Comparison of ENCODE assay signal across 19 mouse cellular contexts in the genomic region with DNA sequence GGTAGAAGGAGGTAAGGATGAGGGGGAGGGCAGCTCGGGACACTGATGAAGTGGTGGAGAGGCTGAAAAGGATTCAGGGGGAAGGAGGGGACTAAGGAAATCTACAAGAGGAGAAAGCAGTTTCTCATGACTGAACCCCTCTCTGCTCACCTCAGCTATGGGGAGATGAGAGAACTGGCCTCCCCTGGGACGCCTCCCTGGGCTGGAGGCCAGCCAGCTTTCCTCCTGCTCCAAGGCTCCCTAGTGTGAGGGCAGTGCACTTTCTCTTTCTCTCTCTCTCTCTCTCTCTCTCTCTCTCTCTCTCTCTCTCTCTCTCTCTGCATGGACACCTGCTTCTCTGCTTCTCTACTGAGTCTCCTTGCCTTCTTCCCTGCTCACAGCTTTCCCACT. TPM values are rescaled to one million over a fixed set of nuclear protein-coding genes. Genes with fewer than 3 reads are reported as not detected.
DNase-seq lines count a peak whose midpoint lies in the region; ATAC-seq and TF ChIP-seq lines count a peak whose summit lies in the region.
"Had no signal": no experiment of that assay in that cellular context is flagged by ENCODE, and none has a peak within 500 bp of the region (broad histone marks: within the 10 kb centered on the region; RNA-seq: fewer than 3 reads in every experiment).

No protein-coding gene starts in this region.

- peak overlapping the region; percentile 51 for H3K4me3 ChIP-seq in left cerebral cortex, adult 2 months
- H3K4me3 ChIP-seq in forebrain, embryonic 16.5 days (replicated peaks; ENCODE audit: low read length) = peak overlapping the region; percentile 92
- no peak overlapping the region for H3K4me3 ChIP-seq in midbrain, embryonic 11.5 days (ENCODE audit: low read depth, low read length)
- H3K4me3 ChIP-seq in olfactory bulb, adult 2 months (ENCODE audit: insufficient read depth, low read depth, low read length) = peak overlapping the region; percentile 93
- H3K4me3 ChIP-seq: gastrocnemius, adult 2 months; heart, embryonic 10.5 days; liver, embryonic 12.5 days had no signal

- WGBS in forebrain, embryonic 16.5 days = 50% methylated on average over 1 of the region's 2 CpGs
- WGBS in midbrain, embryonic 11.5 days = 38% methylated on average over 2 of the region's 2 CpGs
- 8% methylated on average over 2 of the region's 2 CpGs for WGBS in olfactory bulb, adult 2 months

- peak overlapping the region; percentile 98 for H3K27ac ChIP-seq in left cerebral cortex, adult 2 months
- no peak overlapping the region for H3K27ac ChIP-seq in forebrain, embryonic 16.5 days (ENCODE audit: low read length)
- no peak overlapping the region for H3K27ac ChIP-seq in midbrain, embryonic 11.5 days (ENCODE audit: low read depth, low read length)
- peak overlapping the region; percentile 18; the same call in 1 of the 2 replicates for H3K27ac ChIP-seq in olfactory bulb, adult 2 months (ENCODE audit: insufficient read depth, low read depth, low read length)
- H3K27ac ChIP-seq: gastrocnemius, adult 2 months; heart, embryonic 10.5 days; liver, embryonic 12.5 days; macrophage had no signal

- H3K4me2 ChIP-seq in forebrain, embryonic 16.5 days (ENCODE audit: low read length) = peak overlapping the region; percentile 95
- H3K4me2 ChIP-seq in midbrain, embryonic 11.5 days = peak overlapping the region; percentile 99
- H3K4me2 ChIP-seq: liver, embryonic 12.5 days had no signal

- 0 out of 2 replicates have a peak, but pooled peaks cover 7% of the 10 kb centered on the region for H3K36me3 ChIP-seq in forebrain, embryonic 16.5 days (ENCODE audit: control insufficient read depth, insufficient read depth)
- 0 out of 2 replicates have a peak, but pooled peaks cover 4% of the 10 kb centered on the region for H3K36me3 ChIP-seq in midbrain, embryonic 11.5 days (ENCODE audit: control insufficient read depth, insufficient read depth, low read length)
- H3K36me3 ChIP-seq: heart, embryonic 10.5 days; liver, embryonic 12.5 days had no signal

- H3K9ac ChIP-seq in forebrain, embryonic 16.5 days (replicated peaks; ENCODE audit: low read depth, low read length) = peak overlapping the region; percentile 97
- no peak overlapping the region for H3K9ac ChIP-seq in midbrain, embryonic 11.5 days (ENCODE audit: low read length)
- H3K9ac ChIP-seq: liver, embryonic 12.5 days had no signal

- no peak for DNase-seq in left cerebral cortex, adult 2 months (ENCODE audit: extremely low spot score in 1 of 2, low spot score in 2 of 2)
- no peak for DNase-seq in left cerebral cortex, postnatal 36 days (ENCODE audit: low spot score in 2 of 2)
- DNase-seq in midbrain, embryonic 11.5 days (ENCODE audit: low spot score, missing footprints) = no peak
- no peak for DNase-seq in thymus, postnatal 10 days (ENCODE audit: low spot score in 2 of 2)
- DNase-seq: gastrocnemius, adult 2 months; heart, postnatal 36 days; kidney, adult 8-10 months; right cerebral cortex, postnatal 14 days; thymus, postnatal 25 days had no signal

- no peaks in the 10 kb centered on the region for H3K27me3 ChIP-seq in forebrain, embryonic 16.5 days (replicated peaks; ENCODE audit: control insufficient read depth, insufficient read depth, low read length)
- H3K27me3 ChIP-seq in midbrain, embryonic 11.5 days (ENCODE audit: control insufficient read depth, insufficient read depth, low read length) = peaks cover 5% of the 10 kb centered on the region

- no peak for TF ChIP-seq CTCF in left cerebral cortex, adult 2 months (IDR thresholded peaks at IDR 0.05)
- no peak for TF ChIP-seq CTCF in olfactory bulb, adult 2 months (IDR thresholded peaks at IDR 0.05; ENCODE audit: insufficient read depth, low read depth, low read length)

- no peak for ATAC-seq in forebrain, embryonic 16.5 days
- ATAC-seq in midbrain, embryonic 11.5 days (ENCODE audit: low FRiP score) = no peak
- ATAC-seq in monocyte, adult 5-6 weeks (replicated peaks; ENCODE audit: insufficient number of reproducible peaks, low FRiP score, low TSS enrichment, poor library complexity, severe bottlenecking) = no peak
- ATAC-seq in CD4-positive, CD25-positive, alpha-beta regulatory T cell, adult 4 months = no peak
- ATAC-seq: liver, embryonic 12.5 days had no signal

- intact Hi-C loops in left cerebral cortex, adult 2 months (cut with DNase I) = no loop called here
- intact Hi-C loops in left cerebral cortex, postnatal 36 days (cut with DNase I) = loop anchor here (5.0 kb wide), 1 partner anchor 342 kb away; the partner anchor contains the start of gene Rps6ka4

- peaks cover 67% of the 10 kb centered on the region for H3K4me1 ChIP-seq in forebrain, embryonic 16.5 days (replicated peaks; ENCODE audit: control insufficient read depth, insufficient read depth, low read length)
- peaks cover 44% of the 10 kb centered on the region for H3K4me1 ChIP-seq in midbrain, embryonic 11.5 days (ENCODE audit: control insufficient read depth, insufficient read depth, low read length)
- H3K4me1 ChIP-seq in olfactory bulb, adult 2 months (ENCODE audit: control insufficient read depth, insufficient read depth, low read length) = peaks cover 52% of the 10 kb centered on the region

- no peak for TF ChIP-seq POLR2A in olfactory bulb, adult 2 months (IDR thresholded peaks at IDR 0.05; ENCODE audit: insufficient read depth, low read depth, low read length)

- H3K9me3 ChIP-seq in forebrain, embryonic 16.5 days (ENCODE audit: control insufficient read depth, low read length) = no peaks in the 10 kb centered on the region
- no peaks in the 10 kb centered on the region for H3K9me3 ChIP-seq in midbrain, embryonic 11.5 days (ENCODE audit: control insufficient read depth, low read length)
- H3K9me3 ChIP-seq: heart, embryonic 10.5 days; liver, embryonic 12.5 days had no signal

RNA-seq across cellular contexts. Expression of gene Slc22a12, which starts 42.2 kb away (rescaled TPM):
- under 1 TPM in 1 of 2 experiments, not detected in 1; 0.68 TPM for total RNA-seq in left cerebral cortex, adult 2 months (2021)
- total RNA-seq in left cerebral cortex, postnatal 36 days (2021) = under 1 TPM; 0.25 to 0.50 TPM
- polyA plus RNA-seq in forebrain, embryonic 16.5 days (2015; fragmentation: Nextera tagmentation; extraction: Ambion mirVana) = not detected in 2 replicates
- not detected in 2 replicates for polyA plus RNA-seq in midbrain, embryonic 11.5 days (2014; fragmentation: Nextera tagmentation; extraction: Ambion mirVana)
- not detected in 2 replicates for polyA plus RNA-seq in olfactory bulb, adult 2 months (2012; ENCODE audit: insufficient read depth, insufficient read length, low replicate concordance, missing spikeins)
- not detected in 3 replicates for total RNA-seq in monocyte, adult 5-6 weeks (2017)
- not detected for polyA plus RNA-seq in CD4-positive, CD25-positive, alpha-beta regulatory T cell, adult 4 months (2017; shearing (Covaris generic))
- total RNA-seq: common myeloid progenitor, adult 5-6 weeks; gastrocnemius, adult 2 months; heart, postnatal 36 days; neutrophil, adult 5-6 weeks had no signal
- polyA plus RNA-seq: heart, embryonic 10.5 days; liver, embryonic 12.5 days; macrophage; stomach, embryonic 14.5 days had no signal

Comparison
In these comparisons a context has a peak if more than half of its experiments do, and no peak if none do; other contexts are left out.
1. H3K27ac ChIP-seq: peak in left cerebral cortex, adult 2 months (single experiment) and olfactory bulb, adult 2 months (single experiment); none in forebrain, embryonic 16.5 days (single experiment) and midbrain, embryonic 11.5 days (single experiment).